Mouse (Mus musculus): Measurements from ENCODE around the gene Igsf11. TPM values are rescaled to one million over a fixed set of nuclear protein-coding genes. Genes with fewer than 3 reads are reported as not detected.

The Igsf11 gene
- total and polyA plus RNA-seq, 3 experiments, result 0.05 to 0.19 TPM; not detected in 1

- H3K36me3 ChIP-seq (replicated peaks in 1 of 2; ENCODE audit: control insufficient read depth in 1 of 2, insufficient read depth in 1 of 2, low read length in 1 of 2), result no peaks in the 10 kb centered on the region
- in situ Hi-C loops (cut with MboI; ENCODE audit: low pct_ligation_motif_present, low pct_unique_long_range_greater_than_20kb, low sequenced_read_pairs) (no loop called here), dilution Hi-C loops (cut with MboI; ENCODE audit: extremely low pct_ligation_motif_present, extremely low pct_unique_long_range_greater_than_20kb, low sequenced_read_pairs) (no loop called here)
- 0 out of 4 replicates have a peak, but pooled peaks cover 0 to 2% of the 10 kb centered on the region in 2 experiments for H3K4me1 ChIP-seq (ENCODE audit: control insufficient read depth in 1 of 2, insufficient read depth in 2 of 2)
- no peak overlapping the region for H3K4me3 ChIP-seq (replicated peaks in 1 of 3; ENCODE audit: low read depth in 2 of 3, low read length in 2 of 3, poor library complexity in 1 of 3)
- no peaks in the 10 kb centered on the region for H3K27me3 ChIP-seq (replicated peaks)
- TF ChIP-seq CHD2 (IDR thresholded peaks at IDR 0.05; ENCODE audit: low read length) (no peak), ZKSCAN1 (IDR thresholded peaks at IDR 0.05; ENCODE audit: borderline replicate concordance, low read depth, low read length) (no peak), ETS1 (conservative IDR thresholded peaks at IDR 0.05; ENCODE audit: low read depth, low read length) (no peak), PAX5 (IDR thresholded peaks at IDR 0.05; ENCODE audit: low read length) (no peak), ZNF384 (IDR thresholded peaks at IDR 0.05; ENCODE audit: low read depth, low read length) (no peak), TBP (conservative IDR thresholded peaks at IDR 0.05; ENCODE audit: low read depth, low read length) (no peak), BHLHE40 (IDR thresholded peaks at IDR 0.05; ENCODE audit: low read depth, low read length) (no peak), POLR2AphosphoS2 (IDR thresholded peaks at IDR 0.05; ENCODE audit: low read depth, low read length) (no peak), USF1 (IDR thresholded peaks at IDR 0.05; ENCODE audit: low read depth, low read length) (no peak)
- no peak for DNase-seq (ENCODE audit: extremely low read depth)
- H3K4me2 ChIP-seq (ENCODE audit: insufficient read depth, low read depth, poor library complexity, severe bottlenecking), result no peak overlapping the region
- no peaks in the 10 kb centered on the region for H3K79me2 ChIP-seq (replicated peaks; ENCODE audit: control insufficient read depth, extremely low read depth, insufficient read depth, poor library complexity, severe bottlenecking)
- no peaks in the 10 kb centered on the region for H3K9me3 ChIP-seq (replicated peaks; ENCODE audit: low read length)
- H3K9ac ChIP-seq (ENCODE audit: insufficient read depth, low read depth), result no peak overlapping the region
- no peak overlapping the region for H3K27ac ChIP-seq (ENCODE audit: insufficient read depth, low read depth)
Measured at GRCm38 (mm10) chr16:39071431-39071830, 179.0 kb downstream of the Igsf11 start.

Other genes starting within 250 kb of the Igsf11 start
- gene Arhgap31, start 179.4 kb upstream of the Igsf11 start, total RNA-seq (2012; rRNA removed), result 1.1 and 2.0 TPM in 2 replicates
- gene Arhgap31, start 179.4 kb upstream of the Igsf11 start, total RNA-seq (2014; rRNA removed), result 0.05 and 0.15 TPM in 2 replicates
- 0.61 and 0.76 TPM in 2 replicates for gene Arhgap31, start 179.4 kb upstream of the Igsf11 start, polyA plus RNA-seq (2012; ENCODE audit: insufficient read length, low read depth)
- not detected in 2 replicates for gene B4galt4, start 150.4 kb upstream of the Igsf11 start, total RNA-seq (2012; rRNA removed)
- not detected in 2 replicates for gene B4galt4, start 150.4 kb upstream of the Igsf11 start, total RNA-seq (2014; rRNA removed)
- gene B4galt4, start 150.4 kb upstream of the Igsf11 start, polyA plus RNA-seq (2012; ENCODE audit: insufficient read length, low read depth), result not detected in 2 replicates
- gene Upk1b, start 92.3 kb upstream of the Igsf11 start, total RNA-seq (2012; rRNA removed), result not detected in 2 replicates
- not detected in 2 replicates for gene Upk1b, start 92.3 kb upstream of the Igsf11 start, total RNA-seq (2014; rRNA removed)
- gene Upk1b, start 92.3 kb upstream of the Igsf11 start, polyA plus RNA-seq (2012; ENCODE audit: insufficient read length, low read depth), result not detected in 2 replicates
- not detected in 2 replicates for gene 4930435E12Rik, start 63.9 kb upstream of the Igsf11 start, total RNA-seq (2012; rRNA removed)
- gene 4930435E12Rik, start 63.9 kb upstream of the Igsf11 start, total RNA-seq (2014; rRNA removed), result not detected in 2 replicates
- gene 4930435E12Rik, start 63.9 kb upstream of the Igsf11 start, polyA plus RNA-seq (2012; ENCODE audit: insufficient read length, low read depth), result not detected in 2 replicates

Measured in CH12.LX (cell line).